Mouse (Mus musculus): Measurements from ENCODE around the gene Casp8ap2. TPM values are rescaled to one million over a fixed set of nuclear protein-coding genes. Genes with fewer than 3 reads are reported as not detected.

Casp8ap2 gene
- polyA plus RNA-seq (2014; fragmentation: Illumina TruSeq; extraction: RNeasy Lipid Tissue Mini Kit (QIAGEN cat#74804); ENCODE audit: low read depth, low replicate concordance), result 4.6 TPM

GRCm38 (mm10) chr4:32615034-32615881 is at the start of gene Casp8ap2:
Gene Casp8ap2 (plus strand): TSS chr4:32615451.

GRCm38 (mm10) chr4:32602660-32603059 is 12.6 kb upstream of the Casp8ap2 start, which contains the start of gene Gja10:
Gene Gja10 (minus strand): TSS chr4:32602760.

GRCm38 (mm10) chr4:32656918-32657662 is 41.8 kb downstream of the Casp8ap2 start, which contains the start of gene Mdn1:
Gene Mdn1 (plus strand): TSS chr4:32657119.

Other genes starting within 250 kb of the Casp8ap2 start
- not detected for gene Gja10, start 12.7 kb upstream of the Casp8ap2 start, polyA plus RNA-seq (2014; fragmentation: Illumina TruSeq; extraction: RNeasy Lipid Tissue Mini Kit (QIAGEN cat#74804); ENCODE audit: low read depth, low replicate concordance)
- 9.6 TPM for gene Mdn1, start 41.7 kb downstream of the Casp8ap2 start, polyA plus RNA-seq (2014; fragmentation: Illumina TruSeq; extraction: RNeasy Lipid Tissue Mini Kit (QIAGEN cat#74804); ENCODE audit: low read depth, low replicate concordance)
- 95.4 TPM for gene Lyrm2, start 184.8 kb downstream of the Casp8ap2 start, polyA plus RNA-seq (2014; fragmentation: Illumina TruSeq; extraction: RNeasy Lipid Tissue Mini Kit (QIAGEN cat#74804); ENCODE audit: low read depth, low replicate concordance)